Mouse (Mus musculus) kidney, embryonic 14.5 days (tissue): ENCODE results near the gene Obp2a. TPM values are rescaled to one million over a fixed set of nuclear protein-coding genes. Genes with fewer than 3 reads are reported as not detected.
"Not testable (repeated sequence)": the region's sequence is repeated elsewhere in the genome, so short reads cannot be mapped to it uniquely, and the experiment has no call there.

ENCODE experiments used
- ATAC-seq: fragments of 200-750 bp; cut with Nextera tagmentation; 2 replicates; pipeline ENCODE4 v1.8.0; 2017; ENCODE audit warnings: moderate number of reproducible peaks, mild to moderate bottlenecking, moderate TSS enrichment, moderate library complexity; ENCODE audit not compliant: low FRiP score, low TSS enrichment
- H3K27ac ChIP-seq: fragments of 300-500 bp; sonication (generic); 2 replicates; pipeline ENCODE4 v1.5.1; 2014; ENCODE audit warnings: low read depth, mild to moderate bottlenecking, low read length, moderate library complexity, mixed read lengths
- H3K27me3 ChIP-seq: fragments of 300-500 bp; sonication (generic); 2 replicates; pipeline ENCODE4 v1.6.1; 2014; ENCODE audit warnings: mild to moderate bottlenecking, low read length; ENCODE audit not compliant: control insufficient read depth, insufficient read depth
- H3K36me3 ChIP-seq: fragments of 300-500 bp; sonication (generic); 2 replicates; pipeline ENCODE4 v1.6.1; 2014; ENCODE audit warnings: low read length, mixed read lengths; ENCODE audit not compliant: control insufficient read depth, insufficient read depth
- H3K4me1 ChIP-seq: fragments of 300-500 bp; sonication (generic); 2 replicates; pipeline ENCODE4 v1.6.1; 2014; ENCODE audit warnings: low read length, mixed read lengths; ENCODE audit not compliant: control insufficient read depth, insufficient read depth
- H3K4me2 ChIP-seq: fragments of 300-500 bp; sonication (generic); replicated peaks from 2 replicates; pipeline ENCODE4 v1.6.1; 2014; ENCODE audit warnings: low read depth, mild to moderate bottlenecking, low read length
- H3K4me3 ChIP-seq: fragments of 300-500 bp; sonication (generic); 2 replicates; pipeline ENCODE4 v1.5.1; 2014; ENCODE audit warnings: mild to moderate bottlenecking, low read length
- H3K9ac ChIP-seq: fragments of 300-500 bp; sonication (generic); 2 replicates; pipeline ENCODE4 v1.6.1; 2014; ENCODE audit warnings: low read depth, mild to moderate bottlenecking, low read length, moderate library complexity
- H3K9me3 ChIP-seq: fragments of 300-500 bp; sonication (generic); 2 replicates; pipeline ENCODE4 v1.6.1; 2016; ENCODE audit warnings: low read length; ENCODE audit not compliant: control insufficient read depth
- WGBS: fragments of 180-500 bp; shearing (Covaris S2); extraction: QIAGEN DNeasy Blood & Tissue Kit; methylation state at CpG from one replicate; pipeline ENCODE4 v1.1.7; 2014; 5-methylcytosine and 5-hydroxymethylcytosine counted together
- polyA plus RNA-seq: library from polyadenylated mRNA; unstranded; fragments of >200 nt; fragmentation: Nextera tagmentation; extraction: Ambion mirVana; gene quantifications from 2 replicates; pipeline ENCODE4 v1.2.1, GENCODE M21; 2014

Gene Obp2a
- polyA plus RNA-seq: not detected in 2 replicates

GRCm38 (mm10) chr2:25699743-25700142 is at the start of gene Obp2a:
Gene Obp2a, plus strand, starts transcription at chr2:25700043.
- H3K27me3 ChIP-seq, H3K9me3 ChIP-seq, H3K9ac ChIP-seq, H3K4me3 ChIP-seq, H3K4me1 ChIP-seq, H3K4me2 ChIP-seq, H3K27ac ChIP-seq, H3K36me3 ChIP-seq, ATAC-seq: not testable (repeated sequence)
- WGBS: 85% methylated on average over 3 of the region's 3 CpGs

DNA sequence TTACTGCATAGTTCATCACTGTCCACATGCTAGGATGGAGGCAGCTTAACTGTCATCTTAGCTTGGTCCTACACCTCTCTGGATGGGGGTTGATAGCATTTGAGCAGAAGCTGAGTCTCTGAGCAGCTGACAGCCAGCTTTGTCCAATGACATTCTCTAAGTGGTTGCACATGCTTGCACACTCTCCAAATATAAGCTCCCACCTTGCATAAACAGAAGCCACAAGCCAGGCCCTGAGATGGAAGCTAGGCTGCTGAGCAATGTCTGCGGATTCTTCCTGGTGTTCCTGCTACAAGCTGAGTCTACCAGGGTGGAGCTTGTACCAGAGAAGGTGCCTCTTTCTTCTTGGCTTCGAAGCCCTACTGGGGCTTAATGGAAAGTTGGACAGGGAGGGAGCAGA is 46.9 kb upstream of the Obp2a start, which contains the start of gene Lcn8:
Lcn8 (plus strand) TSS at position 219 of the 400 bp plus-strand sequence.
- Histone ChIP-seq H3K9me3 (no peaks in the 10 kb centered on the region), H3K4me1 (no peaks in the 10 kb centered on the region), H3K4me2 (no peak within 1 kb of the TSS), H3K9ac (no peak within 1 kb of the TSS), H3K27me3 (no peaks in the 10 kb centered on the region), H3K36me3 (no peaks in the 10 kb centered on the region), H3K27ac (no peak within 1 kb of the TSS), H3K4me3 (no peak within 1 kb of the TSS)
- ATAC-seq: no peak
- WGBS: 85% methylated on average over 2 of the region's 2 CpGs

DNA sequence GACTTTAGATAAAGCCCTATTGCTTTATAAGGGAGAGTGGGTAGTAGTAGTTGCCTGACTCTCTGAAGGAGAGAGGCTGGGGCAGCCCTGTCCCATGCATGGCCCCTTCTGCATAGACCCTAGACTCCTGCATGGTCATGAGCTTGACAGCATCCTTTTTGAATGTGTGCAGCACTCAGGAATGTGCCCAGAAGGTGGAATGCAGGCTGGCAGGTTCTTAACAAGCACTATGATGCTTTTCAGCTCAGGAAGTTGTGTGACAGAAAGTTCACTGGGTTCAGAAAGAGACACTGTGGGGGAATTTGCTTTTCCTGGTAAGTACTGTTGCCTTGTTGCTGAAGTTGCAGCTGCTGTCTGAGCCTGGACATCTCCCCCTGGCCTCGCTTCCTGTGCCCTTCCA is 45.3 kb upstream of the Obp2a start:
- H3K27ac ChIP-seq: no peak overlapping the region
- ATAC-seq: no peak
- 45% methylated on average over 1 of the region's 1 CpGs for WGBS

DNA sequence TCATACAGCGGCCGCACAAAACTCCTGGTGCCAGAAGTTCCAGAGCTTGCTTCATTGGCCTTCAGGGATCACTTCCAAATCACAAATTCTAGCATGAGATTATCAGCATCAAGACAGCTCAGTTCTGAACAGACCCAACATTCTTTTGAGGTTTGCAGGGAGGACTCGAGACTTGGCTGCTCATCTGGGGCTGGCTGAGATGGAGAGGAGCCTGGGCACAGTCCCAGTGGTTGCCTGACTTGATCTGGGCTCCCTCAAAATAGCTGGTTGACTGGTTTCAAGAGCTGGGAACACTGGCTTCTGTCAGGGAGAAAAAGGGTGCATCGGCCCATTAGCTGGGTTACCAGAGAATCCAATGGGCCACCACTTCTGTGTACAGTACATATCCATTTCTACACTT is 43.2 kb upstream of the Obp2a start:
- H3K27ac ChIP-seq: no peak overlapping the region
- H3K4me2 ChIP-seq: no peak overlapping the region
- H3K9ac ChIP-seq: no peak overlapping the region
- ATAC-seq: no peak
- no peaks in the 10 kb centered on the region for H3K27me3 ChIP-seq
- no peaks in the 10 kb centered on the region for H3K36me3 ChIP-seq
- no peaks in the 10 kb centered on the region for H3K9me3 ChIP-seq
- no peak overlapping the region for H3K4me3 ChIP-seq
- WGBS: 88% methylated on average over 4 of the region's 4 CpGs
- no peaks in the 10 kb centered on the region for H3K4me1 ChIP-seq

More for the DNA sequence above, 45.3 kb upstream of the Obp2a start:
- H3K9ac ChIP-seq: no peak overlapping the region
- H3K4me3 ChIP-seq: no peak overlapping the region
- no peaks in the 10 kb centered on the region for H3K4me1 ChIP-seq
- H3K9me3 ChIP-seq: no peaks in the 10 kb centered on the region
- no peaks in the 10 kb centered on the region for H3K36me3 ChIP-seq
- no peak overlapping the region for H3K4me2 ChIP-seq
- no peaks in the 10 kb centered on the region for H3K27me3 ChIP-seq

DNA sequence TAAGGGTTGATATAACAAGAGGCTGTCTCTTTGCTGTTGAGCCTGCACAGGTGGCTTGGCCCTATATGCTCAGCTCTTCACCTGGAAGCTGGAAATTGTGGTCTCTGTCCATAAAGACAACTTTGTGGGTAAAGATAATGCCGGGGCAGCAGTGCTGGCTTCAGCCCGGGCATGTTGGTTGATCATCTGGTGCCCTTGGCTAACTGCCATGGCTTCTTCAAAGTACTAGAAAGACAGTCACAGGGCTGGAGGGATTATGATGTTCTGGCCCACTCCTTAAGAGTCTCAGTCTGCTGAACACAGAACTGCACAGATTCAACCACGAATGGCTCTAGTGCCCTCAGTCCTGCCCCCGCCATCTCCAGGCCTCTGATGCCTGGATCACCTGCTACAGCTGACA is 42.6 kb upstream of the Obp2a start:
- Histone ChIP-seq H3K4me3 (no peak overlapping the region), H3K4me1 (no peaks in the 10 kb centered on the region), H3K4me2 (no peak overlapping the region), H3K27ac (no peak overlapping the region), H3K9ac (no peak overlapping the region), H3K9me3 (no peaks in the 10 kb centered on the region), H3K27me3 (no peaks in the 10 kb centered on the region), H3K36me3 (no peaks in the 10 kb centered on the region)
- ATAC-seq: no peak
- 78% methylated on average over 4 of the region's 4 CpGs for WGBS

DNA sequence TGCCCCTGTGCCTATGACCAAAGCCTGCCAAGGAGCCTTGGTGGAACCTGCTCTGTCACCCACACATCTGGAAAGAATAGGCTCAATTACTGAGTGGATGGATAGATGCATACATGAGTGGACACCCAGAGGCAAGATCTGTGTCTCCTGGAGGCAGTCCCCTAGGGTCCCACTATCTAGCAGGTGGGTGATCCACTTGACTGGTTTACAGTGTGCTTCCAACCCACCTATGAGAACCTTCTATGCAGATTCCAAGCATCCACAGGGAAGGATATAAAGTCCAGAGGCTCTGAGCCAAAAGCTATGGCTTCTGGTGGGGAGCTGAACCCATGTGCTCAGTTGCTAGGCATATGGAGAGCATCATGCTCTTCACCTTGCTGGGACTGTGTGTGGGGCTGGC is 42.2 kb upstream of the Obp2a start, which contains the start of gene Lcn5:
Lcn5 (plus strand) TSS at position 301 of the 400 bp plus-strand sequence.
- no peak for ATAC-seq
- H3K9ac ChIP-seq: no peak within 1 kb of the TSS
- no peak within 1 kb of the TSS for H3K4me3 ChIP-seq
- no peak within 1 kb of the TSS for H3K4me2 ChIP-seq
- no peak within 1 kb of the TSS for H3K27ac ChIP-seq
- no peaks in the 10 kb centered on the region for H3K27me3 ChIP-seq
- no peaks in the 10 kb centered on the region for H3K9me3 ChIP-seq
- no peaks in the 10 kb centered on the region for H3K36me3 ChIP-seq
- H3K4me1 ChIP-seq: no peaks in the 10 kb centered on the region

DNA sequence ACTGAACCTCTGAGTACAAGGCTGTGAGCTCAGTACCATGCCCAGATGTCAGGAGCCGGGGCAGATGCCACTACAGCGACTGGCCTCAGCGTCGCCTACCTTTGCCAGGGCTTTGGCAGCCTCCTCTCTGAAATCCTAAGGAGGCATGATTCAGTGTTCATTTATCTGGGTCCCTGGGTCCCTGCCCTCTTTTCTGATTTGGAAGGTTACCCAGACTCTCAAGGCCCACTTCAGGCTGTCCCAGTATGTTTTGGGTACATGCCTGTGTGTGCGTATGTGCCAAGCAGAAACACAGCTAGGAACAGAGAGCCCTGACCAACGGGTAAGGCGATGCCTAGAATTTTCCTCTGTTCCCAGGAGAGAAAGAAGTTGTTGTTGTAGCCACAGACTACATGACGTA is 39.6 kb upstream of the Obp2a start:
- no peaks in the 10 kb centered on the region for H3K27me3 ChIP-seq
- ATAC-seq: no peak

GRCm38 (mm10) chr2:25661245-25661970 is 38.4 kb upstream of the Obp2a start:
- Histone ChIP-seq H3K4me2 (no peak overlapping the region), H3K27ac (no peak overlapping the region), H3K9ac (no peak overlapping the region), H3K9me3 (no peaks in the 10 kb centered on the region), H3K4me3 (no peak overlapping the region), H3K4me1 (no peaks in the 10 kb centered on the region), H3K27me3 (no peaks in the 10 kb centered on the region), H3K36me3 (no peaks in the 10 kb centered on the region)
- ATAC-seq: no peak
- WGBS: 83% methylated on average over 6 of the region's 6 CpGs

More for the DNA sequence above, 39.6 kb upstream of the Obp2a start:
- Histone ChIP-seq H3K36me3 (no peaks in the 10 kb centered on the region), H3K9me3 (no peaks in the 10 kb centered on the region), H3K9ac (no peak overlapping the region), H3K27ac (no peak overlapping the region), H3K4me2 (no peak overlapping the region), H3K4me1 (no peaks in the 10 kb centered on the region), H3K4me3 (no peak overlapping the region)
- WGBS: 76% methylated on average over 8 of the region's 8 CpGs

GRCm38 (mm10) chr2:25663511-25663910 is 36.3 kb upstream of the Obp2a start:
- H3K4me3 ChIP-seq: no peak overlapping the region
- H3K36me3 ChIP-seq: no peaks in the 10 kb centered on the region
- H3K27ac ChIP-seq: no peak overlapping the region
- no peak overlapping the region for H3K4me2 ChIP-seq
- H3K9ac ChIP-seq: no peak overlapping the region
- 64% methylated on average over 1 of the region's 1 CpGs for WGBS
- ATAC-seq: no peak
- H3K9me3 ChIP-seq: no peaks in the 10 kb centered on the region
- H3K27me3 ChIP-seq: no peaks in the 10 kb centered on the region
- H3K4me1 ChIP-seq: no peaks in the 10 kb centered on the region
